Mouse (Mus musculus): ENCODE data around the gene Lix1. TPM values are rescaled to one million over a fixed set of nuclear protein-coding genes. Genes with fewer than 3 reads are reported as not detected.
A peak's percentile ranks its signal among the peaks of the same experiment; 100 is the strongest.

Gene Lix1
- total and polyA plus RNA-seq, 2 experiments from 2014 or later, result 27.5 to 33.0 TPM

DNA sequence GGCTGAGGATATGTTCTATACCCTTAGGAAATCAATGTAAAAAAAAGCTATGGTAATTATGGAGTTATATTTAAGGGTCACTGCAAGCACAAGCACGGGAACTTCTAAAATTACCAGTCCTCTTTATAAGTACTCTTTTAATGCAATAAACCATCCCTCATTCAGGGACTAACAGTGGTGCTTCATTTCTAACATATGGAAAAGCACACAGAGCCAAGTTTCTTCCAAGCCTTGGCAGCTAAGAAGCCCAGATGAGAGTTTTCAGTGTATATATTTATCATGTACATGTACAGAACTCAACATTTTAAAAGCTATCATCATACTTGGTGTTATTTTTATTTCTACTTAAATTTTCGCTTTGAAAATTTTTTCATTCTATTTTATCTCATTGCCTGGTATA is 26.4 kb downstream of the Lix1 start:
- no peaks in the 10 kb centered on the region for H3K36me3 ChIP-seq (ENCODE audit: insufficient read depth)
- H3K4me1 ChIP-seq (ENCODE audit: insufficient read depth), result 0 out of 2 replicates have a peak, but pooled peaks cover 4% of the 10 kb centered on the region
- TF ChIP-seq CTCF (IDR thresholded peaks at IDR 0.05; ENCODE audit: low read depth), result no peak
- H3K27ac ChIP-seq (ENCODE audit: low read depth, low read length), result no peak overlapping the region
- DNase-seq (peak; percentile 50), ATAC-seq (peak; percentile 45; the same call in 1 of the 2 replicates)
- 66% methylated on average over 2 of the region's 2 CpGs for WGBS
- no peaks in the 10 kb centered on the region for H3K27me3 ChIP-seq (ENCODE audit: insufficient read depth, low read length)
- H3K4me2 ChIP-seq (ENCODE audit: low read depth), result no peak overlapping the region
- H3K9ac ChIP-seq, result no peak overlapping the region
- no peak overlapping the region for H3K4me3 ChIP-seq (ENCODE audit: low read depth, low read length)
- no peaks in the 10 kb centered on the region for H3K9me3 ChIP-seq (ENCODE audit: low read length)

DNA sequence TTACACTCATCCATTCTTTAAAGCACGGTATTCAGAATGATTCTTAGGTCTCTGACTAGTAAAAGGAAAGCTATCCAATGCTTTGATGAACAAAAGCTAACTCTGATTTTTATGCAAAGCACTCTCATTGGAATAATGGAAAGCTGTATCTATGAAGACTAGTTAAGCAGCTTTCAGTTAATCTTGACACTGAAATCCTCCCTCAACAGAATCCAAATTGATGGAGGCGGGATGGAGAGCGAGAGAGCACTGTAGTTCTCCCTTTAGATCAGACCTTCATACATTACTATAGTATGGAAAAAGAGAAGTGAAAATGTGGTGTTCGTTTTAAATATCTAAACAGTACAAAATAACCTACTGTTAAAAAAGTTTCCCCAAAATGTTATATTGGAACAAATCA is 31.2 kb downstream of the Lix1 start:
- no peak overlapping the region for H3K9ac ChIP-seq
- H3K9me3 ChIP-seq (ENCODE audit: low read length), result no peaks in the 10 kb centered on the region
- H3K27ac ChIP-seq (ENCODE audit: low read depth, low read length), result no peak overlapping the region

GRCm38 (mm10) chr17:17438576-17439191 is 36.2 kb downstream of the Lix1 start:
- DNase-seq, result no peak
- Histone ChIP-seq H3K27ac (ENCODE audit: low read depth, low read length) (no peak overlapping the region), H3K9ac (no peak overlapping the region)

More for the DNA sequence above, 31.2 kb downstream of the Lix1 start:
- WGBS, result 34% methylated on average over 4 of the region's 4 CpGs
- Histone ChIP-seq H3K4me3 (ENCODE audit: low read depth, low read length) (no peak overlapping the region), H3K36me3 (ENCODE audit: insufficient read depth) (no peaks in the 10 kb centered on the region), H3K4me2 (ENCODE audit: low read depth) (no peak overlapping the region), H3K27me3 (ENCODE audit: insufficient read depth, low read length) (no peaks in the 10 kb centered on the region), H3K4me1 (ENCODE audit: insufficient read depth) (0 out of 2 replicates have a peak, but pooled peaks cover 4% of the 10 kb centered on the region)
- ATAC-seq (no peak), DNase-seq (no peak)
- no peak for TF ChIP-seq CTCF (IDR thresholded peaks at IDR 0.05; ENCODE audit: low read depth)

GRCm38 (mm10) chr17:17441876-17442498 is 39.5 kb downstream of the Lix1 start:
- no peaks in the 10 kb centered on the region for H3K27me3 ChIP-seq (ENCODE audit: insufficient read depth, low read length)
- no peak overlapping the region for H3K27ac ChIP-seq (ENCODE audit: low read depth, low read length)
- no peak overlapping the region for H3K9ac ChIP-seq
- WGBS, result 17% methylated on average over 4 of the region's 4 CpGs
- no peak overlapping the region for H3K4me2 ChIP-seq (ENCODE audit: low read depth)
- no peaks in the 10 kb centered on the region for H3K4me1 ChIP-seq (ENCODE audit: insufficient read depth)
- no peaks in the 10 kb centered on the region for H3K9me3 ChIP-seq (ENCODE audit: low read length)
- DNase-seq, result no peak
- no peaks in the 10 kb centered on the region for H3K36me3 ChIP-seq (ENCODE audit: insufficient read depth)
- no peak for TF ChIP-seq CTCF (IDR thresholded peaks at IDR 0.05; ENCODE audit: low read depth)
- H3K4me3 ChIP-seq (ENCODE audit: low read depth, low read length), result no peak overlapping the region
- ATAC-seq, result peak; percentile 25; the same call in 1 of the 2 replicates

More at GRCm38 (mm10) chr17:17438576-17439191, 36.2 kb downstream of the Lix1 start:
- no peaks in the 10 kb centered on the region for H3K36me3 ChIP-seq (ENCODE audit: insufficient read depth)
- no peak for TF ChIP-seq CTCF (IDR thresholded peaks at IDR 0.05; ENCODE audit: low read depth)
- H3K27me3 ChIP-seq (ENCODE audit: insufficient read depth, low read length), result no peaks in the 10 kb centered on the region
- 0 out of 2 replicates have a peak, but pooled peaks cover under 1% of the 10 kb centered on the region for H3K4me1 ChIP-seq (ENCODE audit: insufficient read depth)
- H3K9me3 ChIP-seq (ENCODE audit: low read length), result no peaks in the 10 kb centered on the region
- no peak overlapping the region for H3K4me3 ChIP-seq (ENCODE audit: low read depth, low read length)
- ATAC-seq, result no peak
- no peak overlapping the region for H3K4me2 ChIP-seq (ENCODE audit: low read depth)

- H3K4me1 ChIP-seq (ENCODE audit: insufficient read depth), result peaks cover 8% of the 10 kb centered on the region; the same call in 1 of the 2 replicates
- H3K4me3 ChIP-seq (ENCODE audit: low read depth, low read length), result no peak overlapping the region
- H3K9me3 ChIP-seq (ENCODE audit: low read length), result no peaks in the 10 kb centered on the region
- 91% methylated on average over 3 of the region's 3 CpGs for WGBS
- no peak overlapping the region for H3K9ac ChIP-seq
- H3K27me3 ChIP-seq (ENCODE audit: insufficient read depth, low read length), result no peaks in the 10 kb centered on the region
- no peak overlapping the region for H3K27ac ChIP-seq (ENCODE audit: low read depth, low read length)
- DNase-seq (no peak), ATAC-seq (no peak)
- no peak for TF ChIP-seq CTCF (IDR thresholded peaks at IDR 0.05; ENCODE audit: low read depth)
- no peaks in the 10 kb centered on the region for H3K36me3 ChIP-seq (ENCODE audit: insufficient read depth)
- H3K4me2 ChIP-seq (ENCODE audit: low read depth), result no peak overlapping the region
Measured at GRCm38 (mm10) chr17:17444297-17444886, 41.9 kb downstream of the Lix1 start.

DNA sequence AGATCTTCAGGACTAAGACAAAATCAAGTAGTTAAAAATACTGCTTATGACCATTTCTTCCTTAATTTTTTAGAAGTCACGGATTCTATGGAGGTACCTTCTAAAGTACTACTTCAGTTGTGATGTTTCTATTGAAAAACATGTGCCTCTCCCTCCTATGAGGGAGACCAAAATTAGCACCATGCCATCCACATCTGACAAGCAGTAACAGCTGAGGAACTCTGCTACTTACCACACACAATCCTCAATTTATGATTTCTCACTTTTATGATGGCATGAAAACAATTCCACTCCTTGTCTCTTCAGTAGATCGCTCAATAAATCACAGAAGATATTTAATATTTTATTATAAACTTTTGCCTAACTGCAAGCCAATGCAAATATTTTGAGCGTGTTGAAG is 44.2 kb downstream of the Lix1 start:
- no peak for TF ChIP-seq CTCF (IDR thresholded peaks at IDR 0.05; ENCODE audit: low read depth)
- Histone ChIP-seq H3K36me3 (ENCODE audit: insufficient read depth) (no peaks in the 10 kb centered on the region), H3K4me1 (ENCODE audit: insufficient read depth) (peaks cover 8% of the 10 kb centered on the region), H3K27me3 (ENCODE audit: insufficient read depth, low read length) (no peaks in the 10 kb centered on the region), H3K9me3 (ENCODE audit: low read length) (no peaks in the 10 kb centered on the region), H3K4me2 (ENCODE audit: low read depth) (no peak overlapping the region), H3K4me3 (ENCODE audit: low read depth, low read length) (no peak overlapping the region), H3K9ac (no peak overlapping the region), H3K27ac (ENCODE audit: low read depth, low read length) (no peak overlapping the region)
- 96% methylated on average over 3 of the region's 3 CpGs for WGBS
- DNase-seq (no peak), ATAC-seq (no peak)

DNA sequence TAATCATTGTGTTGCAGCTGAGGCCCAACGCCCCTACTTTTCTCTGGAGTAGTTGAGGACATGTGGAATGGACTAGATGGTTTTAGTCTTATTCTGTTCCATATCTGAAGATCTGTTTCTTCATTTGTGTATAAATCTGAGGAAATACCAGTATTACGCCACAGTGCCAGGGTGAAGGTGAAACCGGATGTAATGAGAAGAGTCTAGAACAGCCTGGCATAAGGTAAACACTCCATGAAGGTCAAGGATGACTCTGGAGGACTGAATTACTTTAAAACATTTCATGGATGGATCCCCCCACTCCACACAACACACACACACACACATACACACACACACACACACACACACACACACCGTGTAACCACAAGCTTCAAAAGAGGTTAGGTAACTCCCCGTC is 45.3 kb downstream of the Lix1 start:
- Histone ChIP-seq H3K9me3 (ENCODE audit: low read length) (no peaks in the 10 kb centered on the region), H3K27me3 (ENCODE audit: insufficient read depth, low read length) (no peaks in the 10 kb centered on the region), H3K27ac (ENCODE audit: low read depth, low read length) (no peak overlapping the region), H3K4me2 (ENCODE audit: low read depth) (no peak overlapping the region), H3K36me3 (ENCODE audit: insufficient read depth) (no peaks in the 10 kb centered on the region), H3K4me1 (ENCODE audit: insufficient read depth) (peaks cover 8% of the 10 kb centered on the region), H3K4me3 (ENCODE audit: low read depth, low read length) (no peak overlapping the region), H3K9ac (no peak overlapping the region)
- ATAC-seq (no peak), DNase-seq (no peak)
- TF ChIP-seq CTCF (IDR thresholded peaks at IDR 0.05; ENCODE audit: low read depth), result no peak
- 79% methylated on average over 5 of the region's 5 CpGs for WGBS
